Mouse (Mus musculus) stomach, postnatal 0 days (tissue): ENCODE measurements around the gene Brsk1. TPM values are rescaled to one million over a fixed set of nuclear protein-coding genes. Genes with fewer than 3 reads are reported as not detected.

Experiments
- ATAC-seq: fragments of 200-750 bp; cut with Nextera tagmentation; 2 replicates; pipeline ENCODE4 v1.8.0; 2017; ENCODE audit not compliant: low FRiP score, low TSS enrichment
- DNase-seq: peaks from one replicate; pipeline ENCODE4 v3.0.0-alpha.2; 2016; ENCODE audit warnings: low spot score
- H3K27ac ChIP-seq: fragments of 300-500 bp; sonication (generic); replicated peaks from 2 replicates; pipeline ENCODE4 v1.5.1; 2014; ENCODE audit warnings: mild to moderate bottlenecking, control low read depth
- H3K27me3 ChIP-seq: fragments of 300-500 bp; sonication (generic); 2 replicates; pipeline ENCODE4 v1.6.1; 2014; ENCODE audit warnings: low read length; ENCODE audit not compliant: control insufficient read depth, insufficient read depth
- H3K36me3 ChIP-seq: fragments of 300-500 bp; sonication (generic); 2 replicates; pipeline ENCODE4 v1.6.1; 2014; ENCODE audit warnings: low read length, mixed read lengths; ENCODE audit not compliant: control insufficient read depth, insufficient read depth
- H3K4me1 ChIP-seq: fragments of 300-500 bp; sonication (generic); replicated peaks from 2 replicates; pipeline ENCODE4 v1.6.1; 2014; ENCODE audit warnings: antibody characterized with exemption; ENCODE audit not compliant: control insufficient read depth, insufficient read depth
- H3K4me2 ChIP-seq: fragments of 300-500 bp; sonication (generic); replicated peaks from 2 replicates; pipeline ENCODE4 v1.6.1; 2014; ENCODE audit warnings: low read depth, mild to moderate bottlenecking, control low read depth, moderate library complexity
- H3K4me3 ChIP-seq: fragments of 300-500 bp; sonication (generic); 2 replicates; pipeline ENCODE4 v1.5.1; 2014; ENCODE audit warnings: low read depth, low read length, control low read depth
- H3K9ac ChIP-seq: fragments of 300-500 bp; sonication (generic); 2 replicates; pipeline ENCODE4 v1.6.1; 2014; ENCODE audit warnings: mild to moderate bottlenecking, low read length, control low read depth, mixed read lengths
- H3K9me3 ChIP-seq: fragments of 300-500 bp; sonication (generic); 2 replicates; pipeline ENCODE4 v1.6.1; 2016; ENCODE audit warnings: low read length; ENCODE audit not compliant: control insufficient read depth
- CTCF ChIP-seq: IDR thresholded peaks from 2 replicates; pipeline ENCODE4 v1.5.1; 2016; ENCODE audit warnings: antibody characterized with exemption, low read depth, mild to moderate bottlenecking, moderate library complexity
- EP300 ChIP-seq: optimal IDR thresholded peaks from 2 replicates; pipeline ENCODE3; 2016; ENCODE audit warnings: antibody characterized with exemption
- WGBS: fragments of 180-500 bp; shearing (Covaris S2); extraction: QIAGEN DNeasy Blood & Tissue Kit; methylation state at CpG from one replicate; pipeline ENCODE4 v1.1.7; 2014; 5-methylcytosine and 5-hydroxymethylcytosine counted together
- polyA plus RNA-seq: library from polyadenylated mRNA; unstranded; fragments of >200 nt; fragmentation: Nextera tagmentation; extraction: Ambion mirVana; gene quantifications from 2 replicates; pipeline ENCODE4 v1.2.1, GENCODE M21; 2015

Gene Brsk1
- polyA plus RNA-seq, 1 experiment from 2014 or later, result 0.36 TPM

- 95% methylated on average over 9 of the region's 9 CpGs for WGBS
- ATAC-seq, result no peak
Observed at GRCm38 (mm10) chr7:4669156-4669555, 21.2 kb upstream of the Brsk1 start.

GRCm38 (mm10) chr7:4670655-4671255, 19.6 kb upstream of the Brsk1 start:
- ATAC-seq (no peak), DNase-seq (no peak)
- Histone ChIP-seq H3K9me3 (no peaks in the 10 kb centered on the region), H3K4me1 (no peaks in the 10 kb centered on the region), H3K9ac (no peak overlapping the region), H3K27ac (no peak overlapping the region), H3K4me2 (no peak overlapping the region), H3K27me3 (no peaks in the 10 kb centered on the region), H3K36me3 (peaks cover 7% of the 10 kb centered on the region), H3K4me3 (no peak overlapping the region)
- 88% methylated on average over 8 of the region's 8 CpGs for WGBS
- no peak for TF ChIP-seq CTCF
- no peak for TF ChIP-seq EP300

More at GRCm38 (mm10) chr7:4669156-4669555, 21.2 kb upstream of the Brsk1 start:
- H3K4me2 ChIP-seq, result no peak overlapping the region
- TF ChIP-seq EP300, result no peak
- H3K36me3 ChIP-seq, result peaks cover 10% of the 10 kb centered on the region
- no peak overlapping the region for H3K4me3 ChIP-seq
- no peaks in the 10 kb centered on the region for H3K9me3 ChIP-seq
- no peak overlapping the region for H3K9ac ChIP-seq
- DNase-seq, result no peak
- no peaks in the 10 kb centered on the region for H3K27me3 ChIP-seq
- H3K27ac ChIP-seq, result no peak overlapping the region
- H3K4me1 ChIP-seq, result no peaks in the 10 kb centered on the region

- Histone ChIP-seq H3K36me3 (peaks cover 7% of the 10 kb centered on the region), H3K9ac (no peak overlapping the region; the same call in 1 of the 2 replicates), H3K9me3 (no peaks in the 10 kb centered on the region), H3K4me1 (no peaks in the 10 kb centered on the region), H3K4me2 (no peak overlapping the region), H3K27me3 (no peaks in the 10 kb centered on the region), H3K27ac (0 out of 2 replicates have a peak overlapping the region, but pooled peaks have one; percentile 18), H3K4me3 (no peak overlapping the region)
- no peak for TF ChIP-seq CTCF
- TF ChIP-seq EP300, result no peak
- peak; percentile 59; the same call in 1 of the 2 replicates for ATAC-seq
- WGBS, result 59% methylated on average over 4 of the region's 4 CpGs
- DNase-seq, result no peak
Observed at GRCm38 (mm10) chr7:4671956-4672355, 18.4 kb upstream of the Brsk1 start.

- H3K27me3 ChIP-seq, result no peaks in the 10 kb centered on the region
- H3K4me1 ChIP-seq, result no peaks in the 10 kb centered on the region
- H3K9me3 ChIP-seq, result no peaks in the 10 kb centered on the region
- DNase-seq, result no peak
- H3K4me3 ChIP-seq, result no peak overlapping the region
- no peak for ATAC-seq
- H3K36me3 ChIP-seq, result peaks cover 8% of the 10 kb centered on the region; the same call in 1 of the 2 replicates
- TF ChIP-seq CTCF (no peak), EP300 (no peak)
- H3K4me2 ChIP-seq, result no peak overlapping the region
- no peak overlapping the region for H3K27ac ChIP-seq
- H3K9ac ChIP-seq, result no peak overlapping the region
- 84% methylated on average over 12 of the region's 12 CpGs for WGBS
Observed at GRCm38 (mm10) chr7:4674114-4674731, 16.2 kb upstream of the Brsk1 start.

- Histone ChIP-seq H3K4me1 (no peaks in the 10 kb centered on the region), H3K27ac (no peak overlapping the region), H3K9ac (no peak overlapping the region), H3K36me3 (peaks cover 8% of the 10 kb centered on the region; the same call in 1 of the 2 replicates), H3K9me3 (no peaks in the 10 kb centered on the region), H3K27me3 (no peaks in the 10 kb centered on the region), H3K4me2 (no peak overlapping the region), H3K4me3 (no peak overlapping the region)
- TF ChIP-seq CTCF, result no peak
- TF ChIP-seq EP300, result peak; percentile 35
- DNase-seq (no peak), ATAC-seq (peak; percentile 68; the same call in 1 of the 2 replicates)
- 56% methylated on average over 7 of the region's 7 CpGs for WGBS
Observed at GRCm38 (mm10) chr7:4675200-4675599, 15.2 kb upstream of the Brsk1 start.

- Histone ChIP-seq H3K4me1 (peaks cover 5% of the 10 kb centered on the region), H3K9me3 (no peaks in the 10 kb centered on the region), H3K4me3 (no peak overlapping the region), H3K27me3 (no peaks in the 10 kb centered on the region), H3K9ac (no peak overlapping the region), H3K27ac (no peak overlapping the region), H3K4me2 (no peak overlapping the region), H3K36me3 (peaks cover 2% of the 10 kb centered on the region; the same call in 1 of the 2 replicates)
- DNase-seq (no peak), ATAC-seq (no peak)
- WGBS, result 81% methylated on average over 5 of the region's 5 CpGs
- TF ChIP-seq CTCF (no peak), EP300 (no peak)
Observed at GRCm38 (mm10) chr7:4683307-4683706, 7.1 kb upstream of the Brsk1 start.
